Mouse (Mus musculus) thymus, adult 2 months (tissue): ENCODE results near the gene Stard10.

Source experiments
- CTCF ChIP-seq: fragments of 200-500 bp; IDR thresholded peaks from 2 replicates; pipeline ENCODE4 v1.5.1; 2012; ENCODE audit warnings: mild to moderate bottlenecking, control low read depth, low read length, moderate library complexity, borderline replicate concordance; ENCODE audit not compliant: control insufficient read depth, poor library complexity, insufficient read depth; ENCODE audit errors: extremely low read depth
- POLR2A ChIP-seq: fragments of 200-500 bp; IDR thresholded peaks from 2 replicates; pipeline ENCODE4 v1.6.1; 2012; ENCODE audit warnings: mild to moderate bottlenecking, low read length, control low read depth, moderate library complexity; ENCODE audit not compliant: control insufficient read depth, poor library complexity, insufficient read depth; ENCODE audit errors: extremely low read depth

- no peak for TF ChIP-seq CTCF
- no peak for TF ChIP-seq POLR2A
Measured at GRCm38 (mm10) chr7:101385331-101385733, 68.4 kb downstream of the Stard10 start.
